Mouse (Mus musculus): ENCODE results near the gene Adcy9.

DNA sequence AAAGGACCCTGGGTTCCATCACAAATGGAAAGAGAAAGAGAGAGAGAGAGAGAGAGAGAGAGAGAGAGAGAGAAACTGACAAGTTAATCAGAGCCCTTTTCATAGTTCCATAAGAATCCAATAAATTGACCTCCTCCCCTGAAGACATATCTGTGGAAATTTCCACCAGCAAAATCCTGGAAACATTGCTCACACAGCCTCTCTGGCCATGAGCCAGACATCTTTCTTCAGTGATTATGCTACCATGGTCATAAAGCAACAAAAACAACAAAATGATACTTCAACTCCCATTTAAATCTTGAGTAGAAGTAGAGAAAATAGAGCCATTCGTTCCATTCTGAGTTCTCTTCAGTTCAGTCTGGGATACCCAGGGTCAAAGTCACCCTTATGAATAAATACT is 24.1 kb upstream of the Adcy9 start:
- TF ChIP-seq CTCF (IDR thresholded peaks at IDR 0.05; ENCODE audit: low read depth, low read length) (no peak), POLR2A (IDR thresholded peaks at IDR 0.05; ENCODE audit: extremely low read depth, insufficient read depth, low read length) (no peak)
